Mouse (Mus musculus) lung, adult 2 months (tissue): ENCODE results near the gene Mrpl4.

Experiments
- CTCF ChIP-seq: fragments of 200-500 bp; IDR thresholded peaks from 2 replicates; pipeline ENCODE4 v1.5.1; 2011; ENCODE audit warnings: mild to moderate bottlenecking, low read length, control low read depth; ENCODE audit not compliant: insufficient read depth
- POLR2A ChIP-seq: fragments of 200-500 bp; IDR thresholded peaks from 2 replicates; pipeline ENCODE4 v1.6.1; 2011; ENCODE audit warnings: low read depth, mild to moderate bottlenecking, control low read depth, low read length, borderline replicate concordance; ENCODE audit errors: extremely low read depth

DNA sequence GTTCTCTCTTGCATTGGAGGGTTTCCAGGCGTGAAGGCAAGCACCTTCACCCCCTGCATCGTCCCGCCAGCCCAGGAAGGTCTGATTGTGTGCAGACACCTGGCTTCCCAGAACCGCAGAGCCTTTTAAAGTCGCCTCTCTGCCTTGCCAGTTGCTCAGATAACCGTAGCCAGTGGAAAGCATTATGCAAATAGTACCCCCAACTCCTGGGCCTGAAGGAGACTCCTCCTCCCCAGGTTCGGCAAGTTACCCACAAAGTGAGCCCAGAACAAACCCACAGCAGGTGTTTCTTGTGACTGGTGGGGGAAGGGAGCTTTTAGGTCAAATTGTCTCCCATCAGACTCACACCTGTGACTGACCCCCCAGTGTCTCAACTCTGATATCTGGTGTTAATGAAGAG, 14.6 kb upstream of the Mrpl4 start:
- TF ChIP-seq CTCF (no peak), POLR2A (no peak)
